Mouse (Mus musculus) CH12.LX (cell line): ENCODE results near the gene Cyp1b1.

ENCODE experiments used
- CTCF ChIP-seq, 2 experiments: IDR thresholded peaks in 1 of 2; conservative IDR thresholded peaks in 1 of 2; 2 replicates each; pipeline ENCODE4 v1.5.1; 2011 to 2012; ENCODE audit warnings: low read depth in 2 of 2, low read length in 2 of 2, improper control_type of control experiment in 1 of 2, inconsistent platforms in 1 of 2, mild to moderate bottlenecking in 1 of 2, moderate library complexity in 1 of 2
- MYC ChIP-seq: IDR thresholded peaks from 2 replicates; pipeline ENCODE4 v1.6.1; 2011; ENCODE audit warnings: low read depth, mild to moderate bottlenecking, improper control_type of control experiment, low read length
- POLR2AphosphoS2 ChIP-seq: IDR thresholded peaks from 2 replicates; pipeline ENCODE4 v1.6.1; 2011; ENCODE audit warnings: low read depth, low read length, improper control_type of control experiment
- SIN3A ChIP-seq: IDR thresholded peaks from 2 replicates; pipeline ENCODE4 v1.6.1; 2012; ENCODE audit warnings: low read length, improper control_type of control experiment, inconsistent platforms
- SMC3 ChIP-seq: IDR thresholded peaks from 2 replicates; pipeline ENCODE4 v1.6.1; 2011; ENCODE audit warnings: low read depth, low read length, improper control_type of control experiment
- TCF12 ChIP-seq: IDR thresholded peaks from 2 replicates; pipeline ENCODE4 v1.6.1; 2014; ENCODE audit warnings: low read depth, mild to moderate bottlenecking, inconsistent platforms, low read length, improper control_type of control experiment

GRCm38 (mm10) chr17:79746146-79746591 is 31.3 kb upstream of the Cyp1b1 start:
- TF ChIP-seq TCF12: no peak
- TF ChIP-seq MYC: no peak
- TF ChIP-seq CTCF (conservative IDR thresholded peaks at IDR 0.05 in 1 of 2, IDR thresholded peaks at IDR 0.05 in 1 of 2; ENCODE audit: low read depth in 2 of 2, low read length in 2 of 2): no peak
- no peak for TF ChIP-seq POLR2AphosphoS2
- TF ChIP-seq SMC3: no peak
- TF ChIP-seq SIN3A: no peak
